Mouse (Mus musculus): Measurements from ENCODE around the gene Tmc6.

- TF ChIP-seq CTCF (IDR thresholded peaks at IDR 0.05; ENCODE audit: low read depth, low read length) (no peak), POLR2A (IDR thresholded peaks at IDR 0.05; ENCODE audit: extremely low read depth, insufficient read depth, low read length) (no peak)
Measured at GRCm38 (mm10) chr11:117728841-117729240, 53.2 kb downstream of the Tmc6 start.
